In genomic region chr10:122793193-122793592, GRCm38 (mm10) we compare ENCODE assay signal across 18 mouse cellular contexts.
DNase-seq lines count a peak whose midpoint lies in the region; ATAC-seq and TF ChIP-seq lines count a peak whose summit lies in the region.
"Had no signal": no experiment of that assay in that cellular context is flagged by ENCODE, and none has a peak within 500 bp of the region (broad histone marks: within the 10 kb centered on the region; RNA-seq: fewer than 3 reads in every experiment).

No protein-coding gene starts in this region.

- H3K9me3 ChIP-seq in forebrain, embryonic 12.5 days, result no peaks in the 10 kb centered on the region
- H3K9me3 ChIP-seq in forebrain, postnatal 0 days (ENCODE audit: low read length), result no peaks in the 10 kb centered on the region
- no peaks in the 10 kb centered on the region for H3K9me3 ChIP-seq in kidney, embryonic 16.5 days (ENCODE audit: low read length)
- no peaks in the 10 kb centered on the region for H3K9me3 ChIP-seq in midbrain, embryonic 13.5 days
- no peaks in the 10 kb centered on the region for H3K9me3 ChIP-seq in midbrain, embryonic 16.5 days (replicated peaks; ENCODE audit: control insufficient read depth, low read length, poor library complexity, severe bottlenecking)
- H3K9me3 ChIP-seq in limb, embryonic 12.5 days, result no peaks in the 10 kb centered on the region
- H3K9me3 ChIP-seq: embryonic facial prominence, embryonic 12.5 days; limb, embryonic 15.5 days had no signal

- ATAC-seq in forebrain, embryonic 12.5 days (ENCODE audit: low FRiP score), result no peak
- no peak for ATAC-seq in forebrain, postnatal 0 days
- no peak for ATAC-seq in kidney, embryonic 16.5 days (ENCODE audit: low FRiP score, low TSS enrichment)
- no peak for ATAC-seq in midbrain, embryonic 13.5 days
- no peak for ATAC-seq in midbrain, embryonic 16.5 days
- ATAC-seq in limb, embryonic 12.5 days (ENCODE audit: insufficient number of reproducible peaks, insufficient read depth, low FRiP score, low TSS enrichment, low read depth), result no peak
- ATAC-seq: intestine, embryonic 16.5 days had no signal

- H3K4me1 ChIP-seq in forebrain, embryonic 12.5 days, result peaks cover 22% of the 10 kb centered on the region
- H3K4me1 ChIP-seq in forebrain, postnatal 0 days (ENCODE audit: insufficient read depth), result peaks cover 3% of the 10 kb centered on the region; the same call in 1 of the 2 replicates
- H3K4me1 ChIP-seq in kidney, embryonic 16.5 days (ENCODE audit: insufficient read depth, low read length), result peaks cover 7% of the 10 kb centered on the region; the same call in 1 of the 2 replicates
- H3K4me1 ChIP-seq in kidney, adult 2 months (ENCODE audit: control insufficient read depth, insufficient read depth, low read length), result peaks cover 2% of the 10 kb centered on the region; the same call in 1 of the 2 replicates
- H3K4me1 ChIP-seq in midbrain, embryonic 13.5 days (replicated peaks), result peaks cover 22% of the 10 kb centered on the region
- peaks cover 7% of the 10 kb centered on the region for H3K4me1 ChIP-seq in midbrain, embryonic 16.5 days (ENCODE audit: control insufficient read depth, insufficient read depth, low read length)
- peaks cover 23% of the 10 kb centered on the region for H3K4me1 ChIP-seq in limb, embryonic 12.5 days (replicated peaks)

- no peak for TF ChIP-seq POLR2A in kidney, adult 2 months (IDR thresholded peaks at IDR 0.05; ENCODE audit: low read depth, low read length)

- 0 out of 2 replicates have a peak overlapping the region, but pooled peaks have one; percentile 27 for H3K27ac ChIP-seq in forebrain, embryonic 12.5 days
- no peak overlapping the region for H3K27ac ChIP-seq in forebrain, postnatal 0 days (ENCODE audit: low read depth, low read length)
- H3K27ac ChIP-seq in kidney, embryonic 16.5 days (ENCODE audit: low read length), result 0 out of 2 replicates have a peak overlapping the region, but pooled peaks have one; percentile 7
- H3K27ac ChIP-seq in kidney, adult 2 months (ENCODE audit: insufficient read depth, low read depth, low read length), result no peak overlapping the region
- H3K27ac ChIP-seq in midbrain, embryonic 13.5 days, result no peak overlapping the region; the same call in 1 of the 2 replicates
- H3K27ac ChIP-seq in midbrain, embryonic 16.5 days (ENCODE audit: low read length), result no peak overlapping the region
- H3K27ac ChIP-seq in limb, embryonic 12.5 days, result 0 out of 2 replicates have a peak overlapping the region, but pooled peaks have one; percentile 30
- H3K27ac ChIP-seq: limb, embryonic 15.5 days had no signal

- WGBS in forebrain, embryonic 12.5 days, result 30% methylated on average over 11 of the region's 11 CpGs
- 34% methylated on average over 11 of the region's 11 CpGs for WGBS in forebrain, postnatal 0 days
- WGBS in kidney, embryonic 16.5 days, result 68% methylated on average over 11 of the region's 11 CpGs
- 77% methylated on average over 11 of the region's 11 CpGs for WGBS in kidney, adult 2 months
- WGBS in midbrain, embryonic 13.5 days, result 17% methylated on average over 11 of the region's 11 CpGs
- 11% methylated on average over 11 of the region's 11 CpGs for WGBS in midbrain, embryonic 16.5 days
- WGBS in limb, embryonic 12.5 days, result 45% methylated on average over 11 of the region's 11 CpGs

- H3K9ac ChIP-seq in forebrain, embryonic 12.5 days, result no peak overlapping the region
- H3K9ac ChIP-seq in forebrain, postnatal 0 days, result no peak overlapping the region
- no peak overlapping the region; the same call in 1 of the 2 replicates for H3K9ac ChIP-seq in kidney, embryonic 16.5 days (replicated peaks; ENCODE audit: low read length)
- H3K9ac ChIP-seq in midbrain, embryonic 13.5 days (replicated peaks), result 0 out of 2 replicates have a peak overlapping the region, but pooled peaks have one; percentile 23
- H3K9ac ChIP-seq in midbrain, embryonic 16.5 days (ENCODE audit: low read depth, low read length), result no peak overlapping the region
- H3K9ac ChIP-seq in limb, embryonic 12.5 days (replicated peaks), result no peak overlapping the region
- H3K9ac ChIP-seq: embryonic facial prominence, embryonic 12.5 days; limb, embryonic 15.5 days had no signal

- H3K27me3 ChIP-seq in forebrain, embryonic 12.5 days, result peaks cover 3% of the 10 kb centered on the region; the same call in 1 of the 2 replicates
- H3K27me3 ChIP-seq in forebrain, postnatal 0 days (ENCODE audit: insufficient read depth, low read length), result no peaks in the 10 kb centered on the region
- H3K27me3 ChIP-seq in kidney, embryonic 16.5 days (ENCODE audit: insufficient read depth, low read length), result no peaks in the 10 kb centered on the region
- H3K27me3 ChIP-seq in kidney, adult 2 months (replicated peaks; ENCODE audit: control insufficient read depth, insufficient read depth, low read length), result no peaks in the 10 kb centered on the region
- H3K27me3 ChIP-seq in midbrain, embryonic 13.5 days, result peaks cover 13% of the 10 kb centered on the region; the same call in 1 of the 2 replicates
- no peaks in the 10 kb centered on the region for H3K27me3 ChIP-seq in midbrain, embryonic 16.5 days (ENCODE audit: control insufficient read depth, insufficient read depth, low read depth, low read length)
- H3K27me3 ChIP-seq in limb, embryonic 12.5 days, result peaks cover 4% of the 10 kb centered on the region
- H3K27me3 ChIP-seq: CH12.LX; embryonic facial prominence, embryonic 12.5 days; limb, embryonic 15.5 days had no signal

- H3K4me3 ChIP-seq in forebrain, embryonic 12.5 days (replicated peaks), result no peak overlapping the region
- H3K4me3 ChIP-seq in forebrain, postnatal 0 days (ENCODE audit: low read depth, low read length), result no peak overlapping the region
- H3K4me3 ChIP-seq in kidney, embryonic 16.5 days (ENCODE audit: low read length), result no peak overlapping the region
- no peak overlapping the region for H3K4me3 ChIP-seq in kidney, adult 2 months (ENCODE audit: insufficient read depth, low read depth, low read length)
- no peak overlapping the region for H3K4me3 ChIP-seq in midbrain, embryonic 13.5 days (replicated peaks)
- H3K4me3 ChIP-seq in midbrain, embryonic 16.5 days (ENCODE audit: low read depth, low read length), result no peak overlapping the region
- no peak overlapping the region for H3K4me3 ChIP-seq in limb, embryonic 12.5 days (replicated peaks)
- H3K4me3 ChIP-seq: embryonic facial prominence, embryonic 12.5 days; limb, embryonic 15.5 days had no signal

- H3K36me3 ChIP-seq in forebrain, embryonic 12.5 days (replicated peaks), result no peaks in the 10 kb centered on the region
- no peaks in the 10 kb centered on the region for H3K36me3 ChIP-seq in forebrain, postnatal 0 days (ENCODE audit: insufficient read depth)
- no peaks in the 10 kb centered on the region for H3K36me3 ChIP-seq in kidney, embryonic 16.5 days (ENCODE audit: insufficient read depth, low read length)
- H3K36me3 ChIP-seq in kidney, adult 2 months (ENCODE audit: control insufficient read depth, insufficient read depth, low read length), result no peaks in the 10 kb centered on the region
- H3K36me3 ChIP-seq in midbrain, embryonic 13.5 days, result no peaks in the 10 kb centered on the region
- no peaks in the 10 kb centered on the region for H3K36me3 ChIP-seq in midbrain, embryonic 16.5 days (ENCODE audit: control insufficient read depth, insufficient read depth, low read length)
- H3K36me3 ChIP-seq in limb, embryonic 12.5 days, result no peaks in the 10 kb centered on the region
- H3K36me3 ChIP-seq: embryonic facial prominence, embryonic 12.5 days; limb, embryonic 15.5 days had no signal

- H3K4me2 ChIP-seq in forebrain, embryonic 12.5 days, result no peak overlapping the region
- H3K4me2 ChIP-seq in forebrain, postnatal 0 days (ENCODE audit: low read depth), result no peak overlapping the region
- no peak overlapping the region for H3K4me2 ChIP-seq in kidney, embryonic 16.5 days (replicated peaks; ENCODE audit: low read depth, low read length)
- H3K4me2 ChIP-seq in midbrain, embryonic 13.5 days (replicated peaks), result 0 out of 2 replicates have a peak overlapping the region, but pooled peaks have one; percentile 8
- H3K4me2 ChIP-seq in midbrain, embryonic 16.5 days (ENCODE audit: low read length), result no peak overlapping the region
- H3K4me2 ChIP-seq in limb, embryonic 12.5 days, result no peak overlapping the region

- TF ChIP-seq CTCF in forebrain, postnatal 0 days (IDR thresholded peaks at IDR 0.05; ENCODE audit: low read depth), result no peak
- no peak for TF ChIP-seq CTCF in kidney, adult 2 months (conservative IDR thresholded peaks at IDR 0.05; ENCODE audit: insufficient read depth, insufficient read length, low read depth, low read length)

- no peak for DNase-seq in forebrain, postnatal 0 days
- DNase-seq in kidney, adult 2 months, result no peak
- DNase-seq: adrenal gland, postnatal 14 days; cerebellum, adult 2 months; gastrocnemius, postnatal 25 days; kidney, postnatal 14 days; layer of hippocampus, adult 9-11 months; lung, adult 18-20 months; right cerebral cortex, postnatal 4 days had no signal

Comparison
In these comparisons a context has a peak if more than half of its experiments do, and no peak if none do; other contexts are left out.
1. H3K27ac ChIP-seq: peak in forebrain, embryonic 12.5 days (single experiment), kidney, embryonic 16.5 days (single experiment) and limb, embryonic 12.5 days (single experiment); none in forebrain, postnatal 0 days (single experiment), kidney, adult 2 months (single experiment), midbrain, embryonic 13.5 days (single experiment) and midbrain, embryonic 16.5 days (single experiment).